Mouse (Mus musculus): ENCODE data around the gene Nav1.

DNA sequence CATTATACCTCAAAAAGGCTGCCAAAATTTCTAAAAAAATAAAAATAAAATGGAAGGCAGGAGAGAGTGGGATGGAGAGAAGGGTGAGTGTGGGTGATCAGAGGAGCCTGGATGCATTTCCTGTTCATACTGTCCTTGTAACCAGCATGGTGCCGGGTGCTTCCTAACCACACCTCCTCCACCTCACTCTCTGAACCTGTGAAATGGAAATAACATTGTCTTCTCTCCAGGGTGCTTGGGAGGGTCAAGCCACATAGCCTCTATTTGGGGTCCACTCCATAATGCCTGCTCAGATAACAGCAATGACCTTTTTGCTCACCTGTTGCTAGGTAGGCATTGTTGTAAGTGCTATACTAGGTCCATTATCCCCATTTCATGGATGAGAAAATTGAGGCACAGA lies 32.0 kb upstream of the Nav1 start:
- TF ChIP-seq CTCF (IDR thresholded peaks at IDR 0.05; ENCODE audit: low read depth, low read length) (no peak), POLR2A (IDR thresholded peaks at IDR 0.05; ENCODE audit: insufficient read depth, low read length) (no peak), EP300 (IDR thresholded peaks at IDR 0.05; ENCODE audit: insufficient read depth, low read depth, low read length) (peak; percentile 61; the same call in 1 of the 2 replicates)
